Mouse (Mus musculus) embryonic facial prominence, embryonic 15.5 days (tissue): ENCODE measurements at regions not wholly inside any gene's neighbourhood (a gene's known extent, or its start where the extent isn't known, plus 50 kb on each side); places are given as distances from the start of the nearest gene placed in this dataset.

Experiments used
- ATAC-seq: fragments of 200-750 bp; cut with Nextera tagmentation; 2 replicates; pipeline ENCODE4 v1.8.0; 2017; ENCODE audit warnings: low read depth, moderate TSS enrichment; ENCODE audit not compliant: insufficient number of reproducible peaks, low FRiP score, low TSS enrichment
- H3K27ac ChIP-seq: fragments of 300-500 bp; sonication (generic); replicated peaks from 2 replicates; pipeline ENCODE4 v1.5.1; 2015; ENCODE audit warnings: mild to moderate bottlenecking, inconsistent platforms
- H3K27me3 ChIP-seq: fragments of 300-500 bp; sonication (generic); 2 replicates; pipeline ENCODE4 v1.6.1; 2015; ENCODE audit warnings: inconsistent platforms
- H3K36me3 ChIP-seq: fragments of 300-500 bp; sonication (generic); 2 replicates; pipeline ENCODE4 v1.6.1; 2015; ENCODE audit warnings: mild to moderate bottlenecking, inconsistent platforms
- H3K4me1 ChIP-seq: fragments of 300-500 bp; sonication (generic); 2 replicates; pipeline ENCODE4 v1.6.1; 2015; ENCODE audit warnings: inconsistent platforms
- H3K4me2 ChIP-seq: fragments of 300-500 bp; sonication (generic); replicated peaks from 2 replicates; pipeline ENCODE4 v1.6.1; 2015; ENCODE audit warnings: mild to moderate bottlenecking, inconsistent platforms
- H3K4me3 ChIP-seq: fragments of 300-500 bp; sonication (generic); replicated peaks from 2 replicates; pipeline ENCODE4 v1.5.1; 2015; ENCODE audit warnings: mild to moderate bottlenecking, inconsistent platforms
- H3K9ac ChIP-seq: fragments of 300-500 bp; sonication (generic); 2 replicates; pipeline ENCODE4 v1.6.1; 2015; ENCODE audit warnings: inconsistent platforms
- H3K9me3 ChIP-seq: fragments of 300-500 bp; sonication (generic); replicated peaks from 2 replicates; pipeline ENCODE4 v1.6.1; 2016; ENCODE audit warnings: inconsistent platforms
- WGBS: fragments of 180-500 bp; shearing (Covaris S2); methylation state at CpG from one replicate; pipeline ENCODE4 v1.1.7; 2015; 5-methylcytosine and 5-hydroxymethylcytosine counted together

- no peaks in the 10 kb centered on the region for H3K36me3 ChIP-seq
- H3K27me3 ChIP-seq = no peaks in the 10 kb centered on the region
- H3K4me2 ChIP-seq = no peak overlapping the region
- H3K4me1 ChIP-seq = no peaks in the 10 kb centered on the region
- no peak overlapping the region for H3K4me3 ChIP-seq
- WGBS = 25% methylated on average over 7 of the region's 7 CpGs
- H3K27ac ChIP-seq = no peak overlapping the region
- no peak overlapping the region for H3K9ac ChIP-seq
- no peak for ATAC-seq
- no peaks in the 10 kb centered on the region for H3K9me3 ChIP-seq
These were observed 52.1 kb downstream of the Sst start for GRCm38 (mm10) chr16:23838696-23839095.

- ATAC-seq = no peak
- Histone ChIP-seq H3K9ac (no peak overlapping the region), H3K9me3 (no peaks in the 10 kb centered on the region), H3K36me3 (no peaks in the 10 kb centered on the region), H3K27ac (no peak overlapping the region), H3K27me3 (no peaks in the 10 kb centered on the region), H3K4me2 (no peak overlapping the region), H3K4me3 (no peak overlapping the region), H3K4me1 (no peaks in the 10 kb centered on the region)
- 50% methylated on average over 2 of the region's 2 CpGs for WGBS
These were observed 52.6 kb downstream of the Sst start for GRCm38 (mm10) chr16:23838114-23838513.

GRCm38 (mm10) chr16:23834991-23835390, 55.8 kb downstream of the Sst start:
- no peak overlapping the region for H3K4me2 ChIP-seq
- H3K4me3 ChIP-seq = no peak overlapping the region
- no peak for ATAC-seq
- H3K9ac ChIP-seq = no peak overlapping the region
- H3K27ac ChIP-seq = no peak overlapping the region
- H3K9me3 ChIP-seq = no peaks in the 10 kb centered on the region
- H3K36me3 ChIP-seq = no peaks in the 10 kb centered on the region
- H3K27me3 ChIP-seq = no peaks in the 10 kb centered on the region
- WGBS = 65% methylated on average over 4 of the region's 4 CpGs
- no peaks in the 10 kb centered on the region for H3K4me1 ChIP-seq

DNA sequence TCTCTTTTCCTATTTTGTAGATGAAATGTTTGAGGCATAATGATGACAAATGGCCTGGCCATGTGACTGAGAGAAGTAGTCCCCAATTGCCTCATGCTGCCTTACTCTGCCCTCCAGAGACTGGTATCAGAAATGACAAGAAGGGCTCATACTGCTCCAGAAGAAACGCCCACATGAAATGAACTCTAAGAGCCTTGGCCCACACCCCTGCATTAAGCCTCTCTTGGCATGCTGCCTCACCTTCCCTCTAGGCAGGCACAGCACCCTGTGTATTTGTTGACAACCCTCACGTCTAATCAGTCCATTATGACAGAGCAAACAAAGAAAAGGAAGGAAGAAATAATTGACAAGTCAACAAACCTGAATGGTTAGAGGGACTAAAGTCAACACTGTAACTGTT, 57.2 kb downstream of the Sst start:
- no peak for ATAC-seq
- Histone ChIP-seq H3K9me3 (no peaks in the 10 kb centered on the region), H3K27me3 (no peaks in the 10 kb centered on the region), H3K4me3 (no peak overlapping the region), H3K4me2 (no peak overlapping the region), H3K36me3 (no peaks in the 10 kb centered on the region), H3K9ac (no peak overlapping the region), H3K4me1 (no peaks in the 10 kb centered on the region), H3K27ac (no peak overlapping the region)
- 58% methylated on average over 2 of the region's 2 CpGs for WGBS

- Histone ChIP-seq H3K4me1 (no peaks in the 10 kb centered on the region), H3K9ac (no peak overlapping the region), H3K4me2 (no peak overlapping the region), H3K36me3 (no peaks in the 10 kb centered on the region), H3K9me3 (no peaks in the 10 kb centered on the region), H3K4me3 (no peak overlapping the region), H3K27ac (no peak overlapping the region), H3K27me3 (no peaks in the 10 kb centered on the region)
- no peak for ATAC-seq
- 53% methylated on average over 2 of the region's 2 CpGs for WGBS
These were observed 57.7 kb downstream of the Sst start for GRCm38 (mm10) chr16:23833042-23833423.

DNA sequence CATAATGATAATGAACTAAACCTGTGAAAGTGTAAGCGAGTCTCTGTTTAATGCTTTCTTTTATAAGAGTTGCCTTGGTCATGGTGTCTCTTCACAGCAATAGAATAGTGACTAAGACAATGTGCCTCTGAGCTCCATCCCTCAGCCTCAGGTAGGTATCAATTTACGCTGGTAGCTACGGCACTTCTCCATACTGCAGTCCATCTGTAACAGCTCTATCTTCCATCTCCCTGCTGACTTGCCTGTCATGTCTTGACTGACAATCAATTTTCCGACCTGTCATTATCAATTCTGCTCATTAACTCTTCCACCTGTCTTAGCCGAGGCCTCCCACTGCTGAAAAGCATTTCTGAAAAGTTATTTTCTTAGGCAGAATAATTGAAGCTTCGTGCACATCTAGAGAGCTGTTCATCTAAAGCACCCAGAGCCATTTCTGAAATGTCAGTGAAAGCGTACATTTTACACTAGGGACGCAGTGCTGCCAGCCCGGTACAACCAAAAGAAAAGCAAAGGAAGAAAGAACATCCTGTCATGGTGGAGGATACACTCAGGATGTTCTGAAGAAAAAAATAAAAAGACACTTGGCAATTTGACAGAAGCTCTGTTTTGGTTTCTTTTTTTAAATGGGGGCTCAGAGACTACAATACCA, 58.2 kb downstream of the Sst start:
- Histone ChIP-seq H3K27ac (no peak overlapping the region), H3K27me3 (no peaks in the 10 kb centered on the region), H3K9me3 (no peaks in the 10 kb centered on the region), H3K4me1 (no peaks in the 10 kb centered on the region), H3K4me2 (no peak overlapping the region), H3K9ac (no peak overlapping the region), H3K4me3 (no peak overlapping the region), H3K36me3 (no peaks in the 10 kb centered on the region)
- no peak for ATAC-seq
- WGBS = 53% methylated on average over 9 of the region's 9 CpGs

- no peaks in the 10 kb centered on the region for H3K4me1 ChIP-seq
- no peaks in the 10 kb centered on the region for H3K36me3 ChIP-seq
- no peak for ATAC-seq
- WGBS = 85% methylated on average over 5 of the region's 5 CpGs
- H3K4me2 ChIP-seq = no peak overlapping the region
- no peaks in the 10 kb centered on the region for H3K9me3 ChIP-seq
- no peak overlapping the region for H3K4me3 ChIP-seq
- no peaks in the 10 kb centered on the region for H3K27me3 ChIP-seq
- H3K9ac ChIP-seq = no peak overlapping the region
- no peak overlapping the region for H3K27ac ChIP-seq
These were observed 65.1 kb downstream of the Sst start for GRCm38 (mm10) chr16:23825662-23826061.

- no peak overlapping the region for H3K27ac ChIP-seq
- no peak overlapping the region for H3K9ac ChIP-seq
- H3K9me3 ChIP-seq = no peaks in the 10 kb centered on the region
- 76% methylated on average over 2 of the region's 2 CpGs for WGBS
- no peak overlapping the region for H3K4me2 ChIP-seq
- ATAC-seq = no peak
- H3K36me3 ChIP-seq = no peaks in the 10 kb centered on the region
- H3K4me3 ChIP-seq = no peak overlapping the region
- peaks cover 12% of the 10 kb centered on the region for H3K4me1 ChIP-seq
- H3K27me3 ChIP-seq = no peaks in the 10 kb centered on the region
These were observed 105.5 kb downstream of the Sst start for GRCm38 (mm10) chr16:23785216-23785615.

DNA sequence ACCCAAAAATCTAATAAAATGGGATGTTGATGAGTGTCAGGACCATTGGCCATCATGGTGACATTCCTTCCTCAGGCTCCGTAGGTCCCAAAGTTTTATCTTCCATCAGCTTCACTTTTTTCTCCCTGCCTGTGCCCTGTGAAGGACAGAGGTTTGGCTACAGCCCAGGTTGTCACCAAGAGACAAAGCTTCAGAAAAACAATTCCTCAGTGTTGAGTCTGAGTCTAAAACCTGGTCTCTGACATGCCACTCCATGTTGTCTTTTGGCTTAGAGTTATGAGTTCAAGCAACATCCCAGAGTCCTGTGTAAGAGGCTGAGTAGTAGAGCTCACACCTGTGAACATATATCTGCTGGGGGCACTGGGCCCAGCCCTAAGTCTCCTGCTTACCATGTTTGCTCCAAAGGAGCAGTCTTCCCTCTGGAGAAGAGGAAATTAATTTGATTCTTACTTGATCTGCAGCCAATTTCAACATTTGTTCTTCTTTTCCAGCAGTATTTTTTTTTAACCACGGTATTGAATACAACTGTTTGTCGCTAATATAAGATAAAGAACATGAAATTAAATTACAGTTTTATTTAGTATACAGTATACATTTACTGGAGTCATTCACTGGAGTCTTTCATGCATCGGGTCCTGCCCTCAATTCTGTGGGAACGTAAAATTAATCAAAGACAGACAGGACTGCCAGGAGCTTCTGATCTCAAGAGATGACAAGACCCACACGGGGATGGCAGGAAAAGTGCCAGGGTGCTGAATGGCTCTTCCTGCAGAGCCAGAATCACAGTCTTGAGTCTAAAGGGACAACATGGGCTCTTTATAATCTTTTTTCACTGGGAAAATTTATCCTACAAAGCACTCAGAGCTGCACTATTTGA, 106.5 kb downstream of the Sst start:
- 34% methylated on average over 6 of the region's 6 CpGs for WGBS
- Histone ChIP-seq H3K4me1 (peaks cover 10% of the 10 kb centered on the region), H3K27me3 (no peaks in the 10 kb centered on the region), H3K4me2 (no peak overlapping the region), H3K9me3 (no peaks in the 10 kb centered on the region), H3K27ac (no peak overlapping the region), H3K9ac (no peak overlapping the region), H3K36me3 (no peaks in the 10 kb centered on the region), H3K4me3 (no peak overlapping the region)
- no peak for ATAC-seq

GRCm38 (mm10) chr16:23780440-23781231, 110.1 kb downstream of the Sst start:
- Histone ChIP-seq H3K9ac (no peak overlapping the region), H3K4me2 (no peak overlapping the region), H3K27ac (no peak overlapping the region), H3K4me3 (no peak overlapping the region), H3K36me3 (no peaks in the 10 kb centered on the region), H3K9me3 (no peaks in the 10 kb centered on the region), H3K27me3 (no peaks in the 10 kb centered on the region; the same call in 1 of the 2 replicates), H3K4me1 (peaks cover 15% of the 10 kb centered on the region)
- 45% methylated on average over 14 of the region's 14 CpGs for WGBS
- no peak for ATAC-seq

GRCm38 (mm10) chr16:23777894-23778293, 112.9 kb downstream of the Sst start:
- no peak for ATAC-seq
- no peaks in the 10 kb centered on the region; the same call in none of the 2 replicates for H3K27me3 ChIP-seq
- H3K9me3 ChIP-seq = no peaks in the 10 kb centered on the region
- no peaks in the 10 kb centered on the region for H3K36me3 ChIP-seq
- H3K27ac ChIP-seq = no peak overlapping the region
- H3K4me2 ChIP-seq = no peak overlapping the region
- WGBS = 70% methylated on average over 4 of the region's 4 CpGs
- no peak overlapping the region for H3K4me3 ChIP-seq
- H3K9ac ChIP-seq = no peak overlapping the region
- peaks cover 15% of the 10 kb centered on the region for H3K4me1 ChIP-seq
